Comparison of ENCODE assay signal across 42 mouse cellular contexts in the genomic region with DNA sequence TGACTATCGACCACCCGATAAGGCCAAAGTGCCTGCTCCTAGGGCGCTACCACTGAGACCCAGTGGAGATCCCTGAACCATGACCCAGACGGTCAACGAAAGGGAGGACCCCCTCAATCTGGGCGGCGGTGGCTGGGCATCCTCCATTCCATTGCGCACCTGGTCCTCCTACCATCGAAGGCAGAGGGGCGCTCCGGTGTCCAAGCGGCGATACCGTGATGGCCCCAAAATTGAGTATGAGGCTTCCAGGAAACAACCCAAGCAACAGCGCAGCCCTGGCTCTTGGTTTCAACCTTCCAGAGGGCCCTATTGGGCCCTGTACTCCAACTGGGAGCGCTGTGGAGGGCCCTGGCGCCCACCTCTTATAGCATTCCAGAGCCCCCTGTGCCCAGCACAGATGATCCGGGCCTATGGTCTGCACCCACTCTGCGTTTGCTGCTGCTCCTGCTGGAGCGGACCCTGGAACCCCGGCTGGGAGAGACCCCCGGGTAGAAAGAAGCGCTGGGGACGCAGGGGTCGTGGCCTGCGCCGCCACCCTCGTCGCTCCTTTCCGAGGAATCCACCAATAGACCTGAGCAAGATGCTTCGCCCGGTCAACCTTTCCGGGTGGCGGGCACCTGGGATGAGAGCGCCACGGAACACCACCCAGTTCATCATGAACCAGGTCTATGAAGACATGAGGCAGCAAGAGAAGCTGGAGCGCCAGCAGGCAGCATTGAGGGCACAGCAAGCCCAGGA. TPM values are rescaled to one million over a fixed set of nuclear protein-coding genes. Genes with fewer than 3 reads are reported as not detected.
DNase-seq lines count a peak whose midpoint lies in the region; ATAC-seq lines count a peak whose summit lies in the region.
"Had no signal": no experiment of that assay in that cellular context is flagged by ENCODE, and none has a peak within 500 bp of the region (broad histone marks: within the 10 kb centered on the region; RNA-seq: fewer than 3 reads in every experiment).

No protein-coding gene starts in this region.

- H3K36me3 ChIP-seq in midbrain, embryonic 12.5 days, result no peaks in the 10 kb centered on the region
- H3K36me3 ChIP-seq in midbrain, embryonic 14.5 days (ENCODE audit: control insufficient read depth, insufficient read depth, low read length), result no peaks in the 10 kb centered on the region
- H3K36me3 ChIP-seq: embryonic facial prominence, embryonic 13.5 days; forebrain, embryonic 10.5 days; forebrain, embryonic 15.5 days; G1E; heart, embryonic 10.5 days; heart, embryonic 15.5 days; hindbrain, embryonic 13.5 days; kidney, embryonic 15.5 days; limb, embryonic 12.5 days; liver, embryonic 13.5 days; midbrain, embryonic 10.5 days; neural tube, embryonic 15.5 days had no signal

- no peak overlapping the region for H3K4me3 ChIP-seq in midbrain, embryonic 12.5 days
- H3K4me3 ChIP-seq in midbrain, embryonic 14.5 days (replicated peaks; ENCODE audit: low read depth, low read length), result no peak overlapping the region
- H3K4me3 ChIP-seq: embryonic facial prominence, embryonic 13.5 days; forebrain, embryonic 10.5 days; forebrain, embryonic 15.5 days; heart, embryonic 10.5 days; heart, embryonic 15.5 days; hindbrain, embryonic 13.5 days; kidney, embryonic 15.5 days; limb, embryonic 12.5 days; liver, embryonic 13.5 days; midbrain, embryonic 10.5 days; neural tube, embryonic 15.5 days had no signal

- peak; percentile 88 for DNase-seq in heart, adult 11 months
- DNase-seq in heart, postnatal 10 days, result no peak
- no peak for DNase-seq in midbrain, embryonic 14.5 days
- DNase-seq in ES-CJ7 (ENCODE audit: low read depth, low spot score), result peak; percentile 3
- no peak for DNase-seq in B cell, adult 2 months
- DNase-seq: cerebellum, adult 11-12 months; cerebellum, adult 9-11 months; heart, postnatal 36 days; kidney, adult 18-20 months; liver, embryonic 13.5 days; lung, adult 2 months; lung, postnatal 10 days; retina, postnatal 1 day; right cerebral cortex, postnatal 14 days; thymus, adult 18-20 months; thymus, postnatal 25 days had no signal

- H3K4me1 ChIP-seq in midbrain, embryonic 12.5 days, result no peaks in the 10 kb centered on the region
- H3K4me1 ChIP-seq in midbrain, embryonic 14.5 days (ENCODE audit: control insufficient read depth, insufficient read depth, low read length), result no peaks in the 10 kb centered on the region
- H3K4me1 ChIP-seq: forebrain, embryonic 10.5 days; forebrain, embryonic 15.5 days; heart, embryonic 10.5 days; heart, embryonic 15.5 days; hindbrain, embryonic 13.5 days; kidney, embryonic 15.5 days; limb, embryonic 12.5 days; liver, embryonic 13.5 days; midbrain, embryonic 10.5 days; neural tube, embryonic 15.5 days had no signal

- no peak overlapping the region for H3K4me2 ChIP-seq in midbrain, embryonic 12.5 days (replicated peaks)
- no peak overlapping the region for H3K4me2 ChIP-seq in midbrain, embryonic 14.5 days (ENCODE audit: low read length)
- H3K4me2 ChIP-seq: embryonic facial prominence, embryonic 13.5 days; forebrain, embryonic 15.5 days; hindbrain, embryonic 13.5 days; kidney, embryonic 15.5 days; limb, embryonic 12.5 days; liver, embryonic 13.5 days; neural tube, embryonic 15.5 days had no signal

- intact Hi-C loops in heart, postnatal 10 days (cut with DNase I), result no loop called here

- no peak overlapping the region for H3K27ac ChIP-seq in midbrain, embryonic 12.5 days (replicated peaks)
- H3K27ac ChIP-seq in midbrain, embryonic 14.5 days (replicated peaks; ENCODE audit: low read depth, low read length), result no peak overlapping the region
- H3K27ac ChIP-seq: embryonic facial prominence, embryonic 13.5 days; forebrain, embryonic 10.5 days; forebrain, embryonic 15.5 days; heart, embryonic 10.5 days; heart, embryonic 15.5 days; hindbrain, embryonic 13.5 days; kidney, embryonic 15.5 days; limb, embryonic 12.5 days; liver, embryonic 13.5 days; macrophage; midbrain, embryonic 10.5 days; neural tube, embryonic 15.5 days had no signal

- no peak overlapping the region for H3K9ac ChIP-seq in midbrain, embryonic 12.5 days (replicated peaks)
- H3K9ac ChIP-seq in midbrain, embryonic 14.5 days (replicated peaks; ENCODE audit: low read length), result no peak overlapping the region
- H3K9ac ChIP-seq: embryonic facial prominence, embryonic 13.5 days; forebrain, embryonic 15.5 days; heart, embryonic 15.5 days; hindbrain, embryonic 13.5 days; kidney, embryonic 15.5 days; limb, embryonic 12.5 days; liver, embryonic 13.5 days; neural tube, embryonic 15.5 days had no signal

- H3K9me3 ChIP-seq in midbrain, embryonic 12.5 days, result peaks cover 7% of the 10 kb centered on the region; the same call in 1 of the 2 replicates
- no peaks in the 10 kb centered on the region for H3K9me3 ChIP-seq in midbrain, embryonic 14.5 days (ENCODE audit: control insufficient read depth, low read length)
- H3K9me3 ChIP-seq: forebrain, embryonic 15.5 days; heart, embryonic 15.5 days; kidney, embryonic 15.5 days; neural tube, embryonic 15.5 days had no signal

- 0 out of 2 replicates have a peak, but pooled peaks have one; percentile 16 for ATAC-seq in midbrain, embryonic 12.5 days (ENCODE audit: low FRiP score, low read depth)
- ATAC-seq in midbrain, embryonic 14.5 days (ENCODE audit: low FRiP score, low TSS enrichment), result no peak
- no peak for ATAC-seq in inflammation-experienced regulatory T-cells, adult 6 months
- ATAC-seq: CD4-positive, CD25-positive, alpha-beta regulatory T cell, adult 4 months; forebrain, embryonic 15.5 days had no signal

- no peaks in the 10 kb centered on the region for H3K27me3 ChIP-seq in midbrain, embryonic 12.5 days
- no peaks in the 10 kb centered on the region for H3K27me3 ChIP-seq in midbrain, embryonic 14.5 days (ENCODE audit: control insufficient read depth, insufficient read depth, low read length)
- H3K27me3 ChIP-seq: embryonic facial prominence, embryonic 13.5 days; forebrain, embryonic 15.5 days; heart, embryonic 15.5 days; hindbrain, embryonic 13.5 days; kidney, embryonic 15.5 days; limb, embryonic 12.5 days; liver, embryonic 13.5 days; neural tube, embryonic 15.5 days had no signal

- WGBS in midbrain, embryonic 12.5 days, result 92% methylated on average over 37 of the region's 37 CpGs
- 95% methylated on average over 37 of the region's 37 CpGs for WGBS in midbrain, embryonic 14.5 days

RNA-seq across cellular contexts. Expression of gene Ccer1, which starts 0.7 kb away (rescaled TPM):
- not detected for total RNA-seq in heart, postnatal 10 days (2021)
- polyA plus RNA-seq in midbrain, embryonic 12.5 days (2016; fragmentation: Nextera tagmentation; extraction: Ambion mirVana), result not detected in 2 replicates
- polyA plus RNA-seq in midbrain, embryonic 14.5 days (2014; fragmentation: Nextera tagmentation; extraction: Ambion mirVana), result not detected in 2 replicates
- not detected for polyA plus RNA-seq in inflammation-experienced regulatory T-cells, adult 6 months (2017; shearing (Covaris generic))
- total RNA-seq: adrenal gland, postnatal 14 days; common myeloid progenitor, adult 5-6 weeks; gastrocnemius, adult 18-20 months; granulocyte monocyte progenitor cell, adult 5-6 weeks; heart, postnatal 36 days; layer of hippocampus, adult 18-20 months; layer of hippocampus, postnatal 10 days; left cerebral cortex, adult 18-20 months; left cerebral cortex, postnatal 25 days had no signal
- polyA plus RNA-seq: CD4-positive, CD25-positive, alpha-beta regulatory T cell, adult 4 months; embryonic facial prominence, embryonic 13.5 days; forebrain, embryonic 10.5 days; forebrain, embryonic 15.5 days; frontal cortex, adult 2 months; G1E; heart, embryonic 10.5 days; heart, embryonic 15.5 days; hindbrain, embryonic 13.5 days; kidney, embryonic 15.5 days; limb, embryonic 12.5 days; liver, embryonic 13.5 days; lung, adult 2 months; macrophage; midbrain, embryonic 10.5 days; neural tube, embryonic 15.5 days; small intestine, adult 2 months; stomach, embryonic 14.5 days had no signal

RNA-seq across cellular contexts. Expression of gene C030005K15Rik, which starts 33.0 kb away (rescaled TPM):
- not detected for total RNA-seq in heart, postnatal 10 days (2021)
- not detected in 2 replicates for polyA plus RNA-seq in midbrain, embryonic 12.5 days (2016; fragmentation: Nextera tagmentation; extraction: Ambion mirVana)
- polyA plus RNA-seq in midbrain, embryonic 14.5 days (2014; fragmentation: Nextera tagmentation; extraction: Ambion mirVana), result not detected in 2 replicates
- polyA plus RNA-seq in inflammation-experienced regulatory T-cells, adult 6 months (2017; shearing (Covaris generic)), result not detected
- total RNA-seq: adrenal gland, postnatal 14 days; common myeloid progenitor, adult 5-6 weeks; G1E; gastrocnemius, adult 18-20 months; granulocyte monocyte progenitor cell, adult 5-6 weeks; heart, postnatal 36 days had no signal
- polyA plus RNA-seq: CD4-positive, CD25-positive, alpha-beta regulatory T cell, adult 4 months; embryonic facial prominence, embryonic 13.5 days; forebrain, embryonic 10.5 days; forebrain, embryonic 15.5 days; G1E; heart, embryonic 10.5 days; heart, embryonic 15.5 days; hindbrain, embryonic 13.5 days; kidney, embryonic 15.5 days; limb, embryonic 12.5 days; liver, embryonic 13.5 days; lung, adult 2 months; macrophage; midbrain, embryonic 10.5 days; neural tube, embryonic 15.5 days; small intestine, adult 2 months; stomach, embryonic 14.5 days had no signal

RNA-seq across cellular contexts. Expression of gene Epyc, which starts 49.7 kb away (rescaled TPM):
- total RNA-seq in heart, postnatal 10 days (2021), result under 1 TPM; 0.29 to 0.45 TPM
- polyA plus RNA-seq in midbrain, embryonic 12.5 days (2016; fragmentation: Nextera tagmentation; extraction: Ambion mirVana), result 6.3 and 11.2 TPM in 2 replicates
- polyA plus RNA-seq in midbrain, embryonic 14.5 days (2014; fragmentation: Nextera tagmentation; extraction: Ambion mirVana), result 0.16 TPM in 1 of 2 replicates, not detected in the other
- not detected for polyA plus RNA-seq in inflammation-experienced regulatory T-cells, adult 6 months (2017; shearing (Covaris generic))
- total RNA-seq: common myeloid progenitor, adult 5-6 weeks; gastrocnemius, adult 18-20 months; granulocyte monocyte progenitor cell, adult 5-6 weeks; layer of hippocampus, adult 18-20 months had no signal
- polyA plus RNA-seq: CD4-positive, CD25-positive, alpha-beta regulatory T cell, adult 4 months; frontal cortex, adult 2 months; G1E; liver, embryonic 13.5 days; macrophage; small intestine, adult 2 months had no signal

Comparison
In these comparisons a context has a peak if more than half of its experiments do, and no peak if none do; other contexts are left out.
1. DNase-seq: peak in heart, adult 11 months (single experiment) and ES-CJ7 (single experiment); none in heart, postnatal 10 days (0 of 2), midbrain, embryonic 14.5 days (single experiment) and B cell, adult 2 months (0 of 2).